Mouse (Mus musculus): ENCODE data around the gene Aldh16a1.
A peak's percentile ranks its signal among the peaks of the same experiment; 100 is the strongest.
"Not testable (repeated sequence)": the region's sequence is repeated elsewhere in the genome, so short reads cannot be mapped to it uniquely, and the experiment has no call there.

The Aldh16a1 gene

DNA sequence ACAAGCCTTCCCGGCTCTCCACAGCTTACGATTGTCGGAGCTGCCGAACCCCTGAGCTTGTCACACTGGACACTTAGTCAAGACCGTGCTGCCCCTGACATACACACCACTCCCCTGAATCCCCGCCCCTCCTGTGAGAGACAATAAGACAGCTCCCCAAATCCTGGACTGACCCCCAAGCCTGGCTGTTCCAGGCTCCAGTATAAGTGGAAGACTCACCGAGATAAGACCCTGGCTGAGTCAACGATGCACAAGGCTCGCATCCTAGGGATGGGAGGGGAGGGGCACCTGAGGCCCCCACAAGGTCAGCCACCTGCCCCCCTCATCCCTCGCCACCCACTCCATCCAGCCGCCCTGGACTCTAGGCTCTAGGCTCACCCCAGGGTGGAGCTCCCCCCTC, 22.5 kb downstream of the Aldh16a1 start:
- no peak for DNase-seq

GRCm38 (mm10) chr7:45129776-45130512, 24.4 kb downstream of the Aldh16a1 start:
- DNase-seq = no peak

DNA sequence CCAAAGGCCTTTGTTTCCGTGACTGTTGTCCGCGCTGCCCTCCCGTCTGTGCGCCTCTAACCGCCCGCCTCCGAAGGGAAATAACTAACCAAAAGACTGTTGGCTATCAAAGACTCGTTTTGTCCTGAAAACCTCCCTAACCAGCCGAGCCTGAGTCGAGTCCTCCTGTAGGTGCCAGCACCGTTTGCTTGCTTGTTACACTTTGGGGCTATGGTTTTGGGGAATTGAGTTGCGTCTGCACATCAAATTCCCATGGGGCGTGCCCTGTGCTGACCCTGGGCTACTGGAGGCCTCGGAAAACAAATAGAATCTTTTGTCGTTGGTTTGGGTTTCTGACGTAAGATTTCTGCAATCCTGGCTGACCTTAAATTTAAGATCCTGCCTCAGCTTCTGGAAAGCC, 25.1 kb downstream of the Aldh16a1 start:
- DNase-seq = no peak

- DNase-seq = peak; percentile 94
Observed at GRCm38 (mm10) chr7:45128624-45129246, 25.6 kb downstream of the Aldh16a1 start, which contains the start of gene Rpl13a. Gene Rpl13a (minus strand): TSS chr7:45128761.

GRCm38 (mm10) chr7:45127700-45128224, 26.6 kb downstream of the Aldh16a1 start:
- DNase-seq = no peak

DNA sequence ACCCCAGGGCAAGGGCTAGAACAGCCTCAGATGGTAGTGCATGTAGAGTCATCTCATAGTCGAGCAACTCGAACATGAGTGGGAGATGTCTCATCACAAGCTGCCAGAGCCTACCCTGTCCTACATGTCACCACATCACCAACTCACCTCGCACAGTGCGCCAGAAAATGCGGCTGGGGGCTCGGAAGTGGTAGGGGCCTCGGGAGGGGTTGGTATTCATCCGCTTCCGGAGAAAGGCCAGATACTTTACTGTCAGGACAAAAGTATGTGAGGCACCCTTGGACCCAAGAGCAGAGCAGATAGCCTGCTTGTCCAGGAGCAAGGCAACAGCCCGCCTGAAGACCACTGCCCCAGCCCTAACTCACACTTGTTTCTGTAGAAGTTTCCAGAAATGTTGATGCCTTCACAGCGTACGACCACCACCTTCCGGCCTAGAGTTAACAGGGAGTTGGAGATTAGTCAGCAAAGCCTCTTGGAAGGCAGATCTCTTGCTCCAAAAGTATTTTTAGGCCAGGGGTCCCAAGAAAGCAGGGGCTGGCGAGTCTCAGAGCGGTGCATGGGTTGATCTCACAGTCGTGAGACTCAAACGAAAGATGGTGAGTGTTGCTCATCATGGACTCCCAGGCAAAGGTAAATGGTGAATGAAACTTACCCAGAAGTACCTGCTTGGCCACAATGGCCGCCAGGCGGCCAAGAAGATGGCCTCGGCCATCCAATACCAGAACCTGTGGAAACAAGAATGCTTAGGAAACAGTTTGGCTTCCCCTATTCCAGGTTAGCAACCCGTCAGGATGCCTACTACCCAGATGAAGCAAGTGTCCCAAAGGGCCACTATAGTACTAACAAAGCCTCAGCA, 27.3 kb downstream of the Aldh16a1 start:
- peak; percentile 51 for DNase-seq

- no peak for DNase-seq
Observed at GRCm38 (mm10) chr7:45126147-45126843, 28.1 kb downstream of the Aldh16a1 start.

DNA sequence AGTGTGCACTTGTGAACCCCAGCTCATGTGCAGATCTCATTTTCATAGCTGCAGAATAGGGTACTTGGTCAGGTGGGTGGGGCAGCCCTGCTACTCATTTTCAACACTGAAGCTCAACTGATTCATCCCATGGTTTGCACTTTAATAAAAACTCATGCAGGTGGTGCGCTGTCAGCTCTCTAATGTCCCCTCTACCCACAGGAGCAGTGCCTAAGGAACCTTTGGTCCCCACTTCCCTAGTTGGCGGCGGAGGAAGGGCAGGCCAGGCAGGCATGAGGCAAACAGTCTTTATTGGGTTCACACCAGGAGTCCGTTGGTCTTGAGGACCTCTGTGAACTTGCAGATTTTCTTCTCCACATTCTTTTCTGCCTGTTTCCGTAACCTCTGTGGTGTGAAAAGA, 28.7 kb downstream of the Aldh16a1 start:
- not testable (repeated sequence) for DNase-seq

- DNase-seq = no peak
Observed at GRCm38 (mm10) chr7:45125144-45125600, 29.2 kb downstream of the Aldh16a1 start.

DNA sequence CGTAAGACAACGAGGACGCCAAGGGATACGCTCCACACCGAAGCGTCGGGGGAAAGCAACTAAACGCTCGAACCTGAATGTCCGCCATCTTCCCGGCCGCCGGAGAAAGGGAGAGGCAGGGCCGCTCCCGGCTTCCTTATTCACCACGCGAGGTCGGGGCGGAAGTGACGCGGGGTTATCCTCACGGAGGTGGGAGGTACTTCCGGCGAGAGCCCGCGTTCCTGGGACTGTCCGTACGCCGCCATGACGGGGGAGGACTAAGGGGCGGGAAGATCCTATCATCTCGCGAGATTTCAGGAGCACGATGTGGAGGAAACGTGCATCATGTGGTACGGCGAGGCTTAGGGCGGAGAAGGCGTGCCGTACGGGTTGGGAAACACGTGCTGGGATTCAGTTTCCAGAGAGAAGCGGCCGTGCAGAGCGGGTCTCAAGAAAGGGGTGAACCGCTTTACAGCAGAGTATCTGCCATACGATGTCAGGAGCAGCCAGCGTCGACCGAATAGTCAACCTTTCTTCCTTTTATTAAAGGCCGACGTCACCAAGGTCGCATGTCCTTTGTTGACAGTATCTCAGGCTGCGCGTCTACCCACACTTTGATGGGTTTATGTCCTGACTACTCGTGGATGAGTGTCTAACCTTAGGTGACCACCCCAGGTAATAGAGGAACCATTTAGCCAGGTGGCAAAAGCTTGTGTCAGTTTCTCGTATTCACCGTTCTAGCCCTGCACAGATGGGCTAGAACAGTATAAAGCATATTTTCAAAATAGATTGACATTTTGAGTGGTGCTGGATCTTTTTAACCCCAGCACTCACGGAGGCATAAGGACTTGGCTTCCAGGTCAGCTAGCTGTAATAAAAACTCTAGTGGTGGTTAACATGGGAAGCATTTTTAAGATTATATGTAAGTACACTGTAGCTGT, 29.9 kb downstream of the Aldh16a1 start, which contains the start of gene Rps11:
Gene Rps11 (minus strand): TSS at position 216 of the 920 bp plus-strand sequence.
- peak; percentile 97 for DNase-seq

GRCm38 (mm10) chr7:45123186-45123570, 31.2 kb downstream of the Aldh16a1 start:
- DNase-seq = peak; percentile 72

GRCm38 (mm10) chr7:45122561-45123185, 31.7 kb downstream of the Aldh16a1 start:
- DNase-seq = no peak

DNA sequence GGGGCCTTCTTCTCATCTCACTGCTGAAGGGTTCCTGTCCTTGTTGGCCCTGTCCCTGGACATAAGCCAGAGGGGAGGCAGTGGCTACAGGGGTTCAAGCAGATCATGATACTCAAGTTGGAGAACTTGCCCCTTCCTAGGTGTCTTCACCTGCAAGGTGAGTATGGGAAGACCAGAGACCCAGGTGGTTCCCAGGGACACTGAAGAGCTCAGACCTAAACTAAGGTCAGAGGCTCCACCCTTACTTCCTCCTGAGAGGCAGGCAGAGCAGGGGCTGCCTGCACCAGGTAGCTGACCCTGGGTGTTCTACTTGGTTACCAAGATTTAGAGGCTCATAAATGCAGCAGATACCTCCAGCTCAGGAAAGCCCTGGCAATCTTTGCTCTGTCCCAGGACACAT, 32.4 kb downstream of the Aldh16a1 start:
- no peak for DNase-seq

DNA sequence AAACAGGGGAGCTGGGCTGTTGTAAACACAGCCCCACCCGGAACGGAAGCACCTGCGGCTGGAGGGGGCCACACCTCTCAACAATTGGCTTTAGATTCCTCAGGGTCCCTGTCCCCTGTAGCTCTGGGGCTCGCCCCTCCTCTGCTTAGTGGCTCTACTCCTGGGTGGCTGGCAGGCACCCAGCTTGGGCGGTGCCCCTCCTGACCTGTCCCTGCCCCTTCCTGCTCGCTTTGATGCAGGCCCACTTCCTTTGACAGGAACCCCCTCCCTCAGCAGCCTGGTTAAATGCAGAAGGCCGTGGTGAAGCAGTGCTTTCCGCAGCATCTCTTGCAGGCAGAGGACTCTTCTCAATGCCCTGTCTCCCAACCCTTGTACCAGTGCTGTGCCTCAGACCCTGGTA, 33.0 kb downstream of the Aldh16a1 start:
- peak; percentile 83 for DNase-seq

DNA sequence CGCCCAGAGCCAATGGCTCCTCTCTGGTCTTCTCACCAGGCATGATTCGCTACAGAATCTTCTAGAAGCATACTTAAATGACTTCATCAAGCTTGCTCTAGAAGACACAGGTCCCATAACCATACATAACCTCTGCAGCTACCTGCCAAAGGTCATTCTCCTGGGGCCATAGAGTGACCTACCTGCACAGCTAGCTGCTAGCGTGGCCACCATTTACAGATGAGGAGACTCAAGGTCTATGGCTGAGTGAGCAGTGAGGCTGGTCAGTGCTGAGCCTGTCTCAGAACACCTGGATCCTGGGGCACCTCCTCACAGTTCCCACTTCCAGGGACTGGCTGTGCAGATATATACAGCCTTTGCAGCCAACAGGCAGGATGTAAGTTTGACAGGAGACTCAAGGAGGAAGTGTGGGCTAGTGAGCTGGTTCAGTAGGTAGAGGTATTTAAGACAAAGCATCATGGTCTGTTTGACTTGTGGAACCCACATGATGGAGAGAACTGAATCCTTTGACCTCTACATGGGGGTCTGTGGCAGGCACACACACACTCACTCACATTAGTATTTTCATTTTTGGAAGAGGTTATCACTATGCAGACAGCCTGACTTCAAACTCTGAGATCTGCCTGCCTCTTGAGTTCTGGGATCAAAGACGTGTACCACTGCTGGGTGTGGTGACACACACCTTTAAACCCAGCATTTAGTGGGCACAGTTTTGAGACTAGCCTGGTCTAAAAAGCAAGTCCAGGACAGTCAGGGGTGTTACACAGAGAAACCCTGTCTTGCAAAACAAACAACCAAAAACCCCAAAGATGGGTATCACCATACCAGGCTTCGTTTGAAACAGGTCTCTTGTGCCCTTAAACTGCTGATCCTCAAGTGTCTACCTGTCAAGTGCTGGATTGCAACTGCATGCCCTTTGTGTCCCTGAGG, 34.3 kb downstream of the Aldh16a1 start:
- DNase-seq = peak; percentile 24

- DNase-seq = no peak
Observed at GRCm38 (mm10) chr7:45118336-45118735, 36.0 kb downstream of the Aldh16a1 start.

DNA sequence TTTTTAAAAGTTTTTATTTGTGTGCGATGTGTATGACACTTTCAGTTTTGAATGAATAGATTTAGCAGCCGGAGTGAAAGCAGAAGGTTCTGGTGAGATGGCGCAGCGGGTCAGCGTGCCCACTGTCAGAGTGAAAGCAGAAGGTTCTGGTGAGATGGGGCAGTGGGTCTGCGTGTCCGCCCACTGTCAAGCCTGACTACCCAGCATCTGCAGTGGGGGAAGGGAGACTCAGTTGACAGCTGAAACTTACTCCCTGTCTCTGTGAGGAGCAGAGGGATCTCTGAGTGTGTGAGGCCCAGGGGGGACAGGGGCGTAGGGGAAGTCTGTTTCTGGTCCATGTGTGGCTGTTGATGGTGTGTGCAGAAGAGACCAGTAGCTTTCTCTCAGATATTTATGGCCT, 36.8 kb downstream of the Aldh16a1 start:
- no peak for DNase-seq

- no peak for DNase-seq
Observed at GRCm38 (mm10) chr7:45113476-45113875, 40.9 kb downstream of the Aldh16a1 start.

- DNase-seq = no peak
Observed at GRCm38 (mm10) chr7:45112529-45112928, 41.9 kb downstream of the Aldh16a1 start.

DNA sequence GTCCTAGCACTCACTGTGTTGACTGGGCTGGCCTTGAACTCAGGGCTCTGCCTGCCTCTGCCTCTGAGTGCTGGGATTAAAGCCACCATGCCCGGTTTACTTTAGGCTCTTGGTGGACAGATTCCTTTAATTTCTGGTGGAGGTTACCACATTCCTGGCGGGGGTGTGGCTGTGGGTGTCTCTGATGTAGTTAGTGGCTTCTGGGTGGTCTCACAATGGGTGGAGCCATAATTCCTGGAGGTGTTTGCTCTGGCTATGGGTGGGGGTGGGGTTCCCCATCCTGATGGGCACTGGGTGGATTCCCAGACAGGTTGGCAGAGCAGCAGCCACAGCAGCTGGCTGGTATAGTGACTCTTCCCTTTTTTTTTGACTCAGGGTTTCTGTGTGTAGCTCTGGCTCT, 42.4 kb downstream of the Aldh16a1 start:
- DNase-seq = no peak

Measured in thymus, postnatal 4 days (tissue).